Mouse (Mus musculus): Measurements from ENCODE around the gene Plekho2. TPM values are rescaled to one million over a fixed set of nuclear protein-coding genes. Genes with fewer than 3 reads are reported as not detected.

Plekho2 gene
- total and polyA plus RNA-seq, 2 experiments from 2014 or later = 8.3 to 21.0 TPM

GRCm38 (mm10) chr9:65606321-65607109, 26.7 kb upstream of the Plekho2 start:
- no peak overlapping the region for H3K9ac ChIP-seq (replicated peaks; ENCODE audit: low read depth, low read length)
- TF ChIP-seq CTCF (IDR thresholded peaks at IDR 0.05; ENCODE audit: low read depth) (no peak), EP300 (IDR thresholded peaks at IDR 0.05; ENCODE audit: low read depth) (no peak)
- 0 out of 2 replicates have a peak overlapping the region, but pooled peaks have one; percentile 20 for H3K27ac ChIP-seq (ENCODE audit: low read depth)
- no peaks in the 10 kb centered on the region for H3K4me1 ChIP-seq (ENCODE audit: control insufficient read depth, insufficient read depth)
- DNase-seq (ENCODE audit: low spot score) = no peak
- no peak for ATAC-seq (ENCODE audit: insufficient read depth, low read depth)
- 53% methylated on average over 9 of the region's 9 CpGs for WGBS
- H3K4me2 ChIP-seq (ENCODE audit: low read depth, low read length) = no peak overlapping the region
- H3K9me3 ChIP-seq (replicated peaks; ENCODE audit: control insufficient read depth, low read length) = no peaks in the 10 kb centered on the region
- no peaks in the 10 kb centered on the region for H3K36me3 ChIP-seq (replicated peaks; ENCODE audit: control insufficient read depth, insufficient read depth, low read length)
- H3K27me3 ChIP-seq (ENCODE audit: control insufficient read depth, insufficient read depth, low read length) = no peaks in the 10 kb centered on the region
- H3K4me3 ChIP-seq (ENCODE audit: low read depth, low read length) = no peak overlapping the region

GRCm38 (mm10) chr9:65605471-65606136, 25.8 kb upstream of the Plekho2 start:
- H3K4me2 ChIP-seq (ENCODE audit: low read depth, low read length) = peak overlapping the region; percentile 40
- H3K27ac ChIP-seq (ENCODE audit: low read depth) = no peak overlapping the region
- ATAC-seq (ENCODE audit: insufficient read depth, low read depth) (peak; percentile 80), DNase-seq (ENCODE audit: low spot score) (peak; percentile 85)
- TF ChIP-seq CTCF (IDR thresholded peaks at IDR 0.05; ENCODE audit: low read depth) (peak; percentile 89), EP300 (IDR thresholded peaks at IDR 0.05; ENCODE audit: low read depth) (no peak)
- 0 out of 2 replicates have a peak overlapping the region, but pooled peaks have one; percentile 3 for H3K4me3 ChIP-seq (ENCODE audit: low read depth, low read length)
- no peaks in the 10 kb centered on the region for H3K36me3 ChIP-seq (replicated peaks; ENCODE audit: control insufficient read depth, insufficient read depth, low read length)
- H3K4me1 ChIP-seq (ENCODE audit: control insufficient read depth, insufficient read depth) = no peaks in the 10 kb centered on the region
- H3K9ac ChIP-seq (replicated peaks; ENCODE audit: low read depth, low read length) = no peak overlapping the region
- H3K27me3 ChIP-seq (ENCODE audit: control insufficient read depth, insufficient read depth, low read length) = no peaks in the 10 kb centered on the region
- H3K9me3 ChIP-seq (replicated peaks; ENCODE audit: control insufficient read depth, low read length) = no peaks in the 10 kb centered on the region
- WGBS = 9% methylated on average over 9 of the region's 9 CpGs

GRCm38 (mm10) chr9:65603401-65604102, 23.7 kb upstream of the Plekho2 start:
- TF ChIP-seq CTCF (IDR thresholded peaks at IDR 0.05; ENCODE audit: low read depth) (peak; percentile 41), EP300 (IDR thresholded peaks at IDR 0.05; ENCODE audit: low read depth) (no peak)
- Histone ChIP-seq H3K4me1 (ENCODE audit: control insufficient read depth, insufficient read depth) (no peaks in the 10 kb centered on the region), H3K27ac (ENCODE audit: low read depth) (no peak overlapping the region), H3K27me3 (ENCODE audit: control insufficient read depth, insufficient read depth, low read length) (no peaks in the 10 kb centered on the region), H3K4me2 (ENCODE audit: low read depth, low read length) (no peak overlapping the region), H3K9ac (replicated peaks; ENCODE audit: low read depth, low read length) (no peak overlapping the region), H3K36me3 (replicated peaks; ENCODE audit: control insufficient read depth, insufficient read depth, low read length) (no peaks in the 10 kb centered on the region), H3K4me3 (ENCODE audit: low read depth, low read length) (no peak overlapping the region), H3K9me3 (replicated peaks; ENCODE audit: control insufficient read depth, low read length) (no peaks in the 10 kb centered on the region)
- no peak for ATAC-seq (ENCODE audit: insufficient read depth, low read depth)
- DNase-seq (ENCODE audit: low spot score) = peak; percentile 11
- 53% methylated on average over 8 of the region's 8 CpGs for WGBS

GRCm38 (mm10) chr9:65600951-65601350, 21.1 kb upstream of the Plekho2 start:
- Histone ChIP-seq H3K36me3 (replicated peaks; ENCODE audit: control insufficient read depth, insufficient read depth, low read length) (no peaks in the 10 kb centered on the region), H3K4me1 (ENCODE audit: control insufficient read depth, insufficient read depth) (no peaks in the 10 kb centered on the region), H3K9me3 (replicated peaks; ENCODE audit: control insufficient read depth, low read length) (no peaks in the 10 kb centered on the region), H3K9ac (replicated peaks; ENCODE audit: low read depth, low read length) (no peak overlapping the region), H3K27ac (ENCODE audit: low read depth) (no peak overlapping the region), H3K27me3 (ENCODE audit: control insufficient read depth, insufficient read depth, low read length) (no peaks in the 10 kb centered on the region), H3K4me2 (ENCODE audit: low read depth, low read length) (no peak overlapping the region), H3K4me3 (ENCODE audit: low read depth, low read length) (no peak overlapping the region)
- 66% methylated on average over 2 of the region's 2 CpGs for WGBS
- TF ChIP-seq EP300 (IDR thresholded peaks at IDR 0.05; ENCODE audit: low read depth) (no peak), CTCF (IDR thresholded peaks at IDR 0.05; ENCODE audit: low read depth) (no peak)
- no peak for ATAC-seq (ENCODE audit: insufficient read depth, low read depth)
- no peak for DNase-seq (ENCODE audit: low spot score)

- no peaks in the 10 kb centered on the region for H3K27me3 ChIP-seq (ENCODE audit: control insufficient read depth, insufficient read depth, low read length)
- H3K4me1 ChIP-seq (ENCODE audit: control insufficient read depth, insufficient read depth) = no peaks in the 10 kb centered on the region
- peaks cover 11% of the 10 kb centered on the region for H3K36me3 ChIP-seq (replicated peaks; ENCODE audit: control insufficient read depth, insufficient read depth, low read length)
- DNase-seq (ENCODE audit: low spot score) = peak; percentile 61
- peak overlapping the region; percentile 48; the same call in 1 of the 2 replicates for H3K4me2 ChIP-seq (ENCODE audit: low read depth, low read length)
- H3K4me3 ChIP-seq (ENCODE audit: low read depth, low read length) = peak overlapping the region; percentile 31
- peak overlapping the region; percentile 15; the same call in 1 of the 2 replicates for H3K27ac ChIP-seq (ENCODE audit: low read depth)
- 43% methylated on average over 8 of the region's 11 CpGs for WGBS
- peak; percentile 41; the same call in 1 of the 2 replicates for ATAC-seq (ENCODE audit: insufficient read depth, low read depth)
- TF ChIP-seq CTCF (IDR thresholded peaks at IDR 0.05; ENCODE audit: low read depth) (peak; percentile 61), EP300 (IDR thresholded peaks at IDR 0.05; ENCODE audit: low read depth) (no peak)
- no peak overlapping the region for H3K9ac ChIP-seq (replicated peaks; ENCODE audit: low read depth, low read length)
- no peaks in the 10 kb centered on the region for H3K9me3 ChIP-seq (replicated peaks; ENCODE audit: control insufficient read depth, low read length)
Observed at GRCm38 (mm10) chr9:65598765-65599249, 19.0 kb upstream of the Plekho2 start.

Data from heart, postnatal 0 days (tissue).